Mouse (Mus musculus) fibroblast of lung, adult 2 months (primary cell): ENCODE data around the gene Tmem127.
"Not testable (repeated sequence)": the region's sequence is repeated elsewhere in the genome, so short reads cannot be mapped to it uniquely, and the experiment has no call there.

Experiments used
- DNase-seq: peaks from one replicate; pipeline ENCODE4 v3.0.0-alpha.2; 2011; ENCODE audit warnings: low read depth

Gene Tmem127

DNA sequence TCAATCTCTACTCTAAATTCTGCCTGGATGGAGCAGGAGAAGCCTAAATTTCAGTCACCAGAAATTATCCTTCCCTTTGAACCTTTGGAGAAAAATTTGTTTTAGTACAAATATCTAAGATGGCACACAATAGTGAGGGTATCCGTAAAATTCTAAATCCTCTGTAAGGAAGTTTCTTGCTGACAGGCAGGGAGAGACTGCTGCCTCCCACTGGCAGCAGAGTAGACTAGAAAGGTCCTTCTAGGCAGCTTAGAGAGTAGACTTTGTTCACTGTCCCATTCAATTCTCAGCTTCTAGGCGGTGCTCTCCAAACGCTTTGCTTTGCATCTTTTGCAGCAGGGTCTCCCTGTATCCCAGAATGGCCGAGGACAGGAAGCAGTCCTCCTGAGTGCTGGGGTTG lies 20.1 kb downstream of the Tmem127 start:
- DNase-seq: no peak

DNA sequence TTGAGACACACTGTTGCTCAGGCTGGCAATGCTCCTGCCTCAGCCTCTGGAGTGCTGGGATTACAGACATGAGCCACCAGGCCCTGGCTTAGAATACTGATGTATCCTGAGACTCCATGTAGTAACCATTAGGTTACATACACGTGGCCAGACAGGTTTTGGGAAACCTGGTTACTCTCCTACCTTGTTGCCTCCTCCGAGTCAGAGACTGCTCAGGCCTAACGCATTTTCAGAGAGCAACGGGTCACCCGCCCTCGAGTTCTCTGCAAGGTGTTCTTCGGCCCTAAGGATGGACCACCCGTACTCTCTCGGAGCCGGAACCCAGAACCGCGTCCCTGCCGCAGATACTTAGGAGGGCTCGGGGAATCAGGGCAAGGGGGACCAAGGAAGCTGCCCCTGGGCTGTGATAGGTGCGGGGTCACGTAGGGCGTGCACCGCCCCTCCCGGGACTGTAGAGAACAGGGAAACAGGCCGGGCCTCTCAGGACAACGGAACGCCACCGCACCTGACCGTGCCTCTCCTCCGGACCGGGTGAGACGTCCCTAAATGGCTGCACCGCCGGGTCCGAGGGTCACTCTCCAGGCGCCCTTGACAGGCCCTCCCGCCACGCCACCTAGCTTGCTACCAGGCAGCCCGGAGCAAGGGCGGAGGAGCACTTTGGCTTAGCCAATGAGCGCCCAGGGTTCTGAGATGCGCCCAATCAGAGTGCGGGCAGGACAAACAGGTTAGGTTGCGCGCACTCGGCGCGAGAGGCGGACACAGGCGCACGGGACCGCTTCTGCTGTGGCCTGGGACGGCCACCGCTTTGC lies 22.0 kb downstream of the Tmem127 start, which contains the start of gene Stard7:
Gene Stard7, plus strand, starts transcription at position 728 of the 809 bp plus-strand sequence.
- DNase-seq: peak; percentile 90

DNA sequence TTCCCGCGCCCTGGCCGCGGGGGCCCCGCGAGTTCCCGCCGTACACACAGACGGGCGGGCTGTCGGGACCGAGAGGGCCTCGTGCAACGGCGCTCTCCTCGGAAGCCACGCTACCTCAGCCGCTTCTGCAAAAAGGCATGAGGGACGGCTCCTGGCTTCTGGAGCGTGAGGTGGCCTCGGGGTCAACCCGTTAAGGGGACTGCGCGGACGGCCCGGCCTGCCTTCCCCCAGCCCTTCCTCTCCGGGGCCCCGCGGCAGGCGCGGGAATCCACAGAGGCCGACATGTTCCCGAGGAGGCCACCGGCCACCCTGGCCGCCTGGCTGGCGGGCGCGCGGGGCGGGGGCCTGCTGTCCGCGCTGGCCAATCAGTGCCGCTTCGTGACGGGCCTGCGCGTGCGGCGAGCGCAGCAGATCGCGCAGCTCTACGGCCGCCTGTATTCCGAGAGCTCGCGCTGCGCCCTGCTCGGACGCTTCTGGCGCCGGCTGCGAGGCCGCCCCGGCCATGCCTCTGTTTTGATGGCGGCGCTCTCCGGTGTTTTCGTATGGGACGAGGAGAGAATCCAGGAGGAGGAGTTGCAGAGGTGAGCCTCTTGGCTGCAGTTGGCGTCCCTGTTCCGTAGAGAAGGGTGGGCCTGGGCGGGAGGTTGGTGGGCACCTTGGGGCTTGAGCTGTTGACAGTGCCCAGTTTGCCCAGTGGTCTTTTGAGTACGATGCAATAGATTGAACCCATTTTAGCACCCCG lies 22.8 kb downstream of the Tmem127 start:
- no peak for DNase-seq

DNA sequence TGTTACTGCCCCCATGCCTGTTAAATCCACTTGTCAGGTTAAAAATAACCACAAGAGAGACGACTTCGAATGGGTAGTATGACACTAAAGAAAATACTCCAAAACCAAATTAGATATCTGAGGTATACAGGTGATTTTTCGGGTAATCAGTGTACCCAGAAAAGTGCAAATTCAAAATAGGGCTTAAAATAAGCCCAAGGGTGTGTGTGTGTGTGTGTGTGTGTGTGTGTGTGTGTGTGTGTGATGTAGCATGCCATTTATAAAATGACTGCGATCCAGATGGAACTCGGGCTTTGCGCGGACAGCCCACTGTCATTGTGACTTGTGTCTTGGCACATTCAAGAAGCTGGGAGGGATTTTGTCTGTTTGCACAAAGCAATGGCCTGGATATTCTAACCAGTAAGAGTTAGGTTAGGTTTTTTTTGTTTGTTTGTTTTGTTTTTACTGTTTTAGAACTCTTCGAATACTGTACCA lies 23.4 kb downstream of the Tmem127 start:
- no peak for DNase-seq

DNA sequence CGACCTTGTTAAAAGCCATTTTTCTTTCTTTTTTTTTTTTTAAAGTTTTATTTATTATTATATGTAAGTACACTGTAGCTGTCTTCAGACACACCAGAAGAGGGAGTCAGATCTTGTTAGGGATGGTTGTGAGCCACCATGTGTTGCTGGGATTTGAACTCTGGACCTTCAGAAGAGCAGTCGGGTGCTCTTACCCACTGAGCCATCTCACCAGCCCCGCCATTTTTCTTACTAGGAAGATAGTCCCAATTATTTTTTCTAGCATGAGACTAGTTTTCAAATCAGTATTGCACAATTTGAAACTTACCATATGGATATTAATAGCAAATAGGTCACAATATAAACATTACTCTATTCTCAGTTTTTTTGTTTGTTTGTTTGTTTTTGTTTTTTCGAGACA lies 24.3 kb downstream of the Tmem127 start:
- DNase-seq: not testable (repeated sequence)

DNA sequence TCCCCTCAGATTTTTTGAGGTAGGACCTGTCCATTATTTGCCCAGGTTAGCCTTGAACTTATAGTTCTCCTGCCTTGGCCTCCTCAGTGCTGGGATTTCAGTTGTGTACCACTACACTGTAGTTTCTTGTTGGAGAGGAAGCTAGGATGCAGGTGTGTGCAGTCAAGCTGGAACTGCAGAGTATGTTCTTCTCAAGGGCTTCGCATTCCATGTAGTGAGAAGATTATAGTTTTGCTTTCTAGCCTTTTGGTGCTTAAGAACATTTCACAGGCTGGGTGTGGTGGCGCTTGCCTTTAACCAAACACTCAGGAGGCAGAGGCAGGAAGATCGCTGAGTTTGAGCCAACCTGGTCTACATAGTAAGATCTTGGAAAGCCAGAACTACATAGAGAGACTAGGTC lies 25.1 kb downstream of the Tmem127 start:
- no peak for DNase-seq

DNA sequence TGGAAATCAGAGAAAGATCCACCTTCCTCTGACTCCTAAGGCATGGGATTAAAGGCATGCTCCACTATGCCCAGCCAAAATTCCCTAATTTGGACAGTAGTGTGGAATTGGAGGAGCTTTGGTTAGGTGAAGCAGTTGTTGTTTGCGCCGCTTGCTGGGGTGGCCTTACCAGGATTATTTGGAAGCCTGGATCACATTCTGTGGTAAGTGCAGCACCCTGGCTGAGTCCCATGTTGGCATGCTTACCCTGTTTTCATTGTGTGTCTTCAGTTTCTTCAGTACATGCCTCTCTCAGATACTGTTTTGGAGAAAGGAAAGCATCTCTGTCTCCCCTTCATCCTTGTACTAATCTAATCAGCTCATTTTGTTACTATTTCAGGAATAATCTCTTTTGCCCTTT lies 26.9 kb downstream of the Tmem127 start:
- no peak for DNase-seq

DNA sequence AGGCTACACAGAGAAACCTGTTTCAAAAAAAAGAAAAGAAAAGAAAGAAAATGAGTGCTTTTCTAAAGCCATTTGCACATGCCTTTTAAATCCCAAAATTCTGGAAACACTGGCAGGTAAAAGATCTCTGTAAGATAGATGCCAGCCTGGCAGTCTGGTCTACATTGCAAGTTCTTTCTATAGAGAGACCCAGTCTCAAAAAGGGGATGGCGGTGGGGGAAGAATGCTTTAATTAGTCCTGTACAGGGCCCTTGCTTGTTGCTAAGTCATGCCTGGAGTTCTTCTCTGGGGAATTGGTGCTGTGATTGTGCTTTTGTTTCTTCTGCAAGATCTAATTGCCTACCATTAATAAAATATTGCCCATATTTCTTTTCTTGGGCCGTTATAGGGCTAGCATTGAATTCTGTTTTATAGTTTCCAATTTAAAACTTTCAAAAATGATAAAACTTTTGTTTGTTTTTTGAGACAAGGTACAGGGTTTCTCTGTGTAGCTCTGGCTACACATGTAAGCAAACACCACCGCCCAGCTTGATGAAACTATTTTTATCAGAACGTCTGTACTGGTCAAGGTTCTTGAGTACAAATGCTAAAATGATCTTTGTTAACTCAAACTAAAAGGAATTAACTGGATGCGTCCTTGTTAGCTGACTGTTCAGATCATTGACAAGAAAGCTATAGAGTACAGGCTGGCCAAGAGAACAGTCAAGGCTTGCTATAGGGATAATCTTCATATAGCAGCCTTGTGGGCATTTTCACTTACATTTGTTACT lies 28.0 kb downstream of the Tmem127 start:
- DNase-seq: no peak

DNA sequence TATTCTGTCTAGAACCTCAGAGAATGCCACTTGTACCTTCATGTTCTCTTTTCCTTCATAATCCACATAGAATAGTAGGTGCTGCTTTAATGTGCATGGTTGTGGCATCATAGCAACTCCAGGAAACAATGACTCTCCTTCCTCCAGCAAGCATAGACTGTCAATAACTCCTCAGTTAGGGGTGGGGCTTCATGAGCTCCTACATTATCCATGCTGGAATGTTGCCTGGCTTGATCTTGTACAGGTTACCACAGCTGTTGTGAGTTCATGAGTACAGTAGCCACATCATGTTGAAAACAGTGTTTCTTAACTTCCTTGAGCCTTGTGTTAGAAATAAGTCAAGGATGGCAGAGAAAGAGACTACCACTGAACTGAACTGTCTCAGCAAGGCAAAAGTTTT lies 30.5 kb downstream of the Tmem127 start:
- DNase-seq: no peak

DNA sequence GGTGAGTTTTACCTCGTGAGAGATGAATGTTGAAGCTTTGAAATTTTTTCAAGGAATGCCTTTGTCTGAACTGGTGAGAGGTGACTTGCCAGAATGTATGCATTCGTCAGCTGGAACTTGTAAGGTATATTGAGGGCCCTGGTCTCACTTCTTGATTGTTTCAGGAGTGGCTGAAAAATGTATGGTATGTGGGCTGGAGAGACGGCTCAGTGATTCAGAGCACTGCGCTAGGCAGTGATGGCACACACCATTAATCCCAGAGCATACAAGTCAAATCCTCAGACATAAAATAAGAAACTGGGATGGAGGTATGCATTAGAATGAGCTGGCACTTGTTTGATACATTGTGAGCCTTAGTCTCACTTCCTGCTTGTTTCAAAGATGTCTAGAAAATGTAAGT lies 44.5 kb downstream of the Tmem127 start:
- no peak for DNase-seq

DNA sequence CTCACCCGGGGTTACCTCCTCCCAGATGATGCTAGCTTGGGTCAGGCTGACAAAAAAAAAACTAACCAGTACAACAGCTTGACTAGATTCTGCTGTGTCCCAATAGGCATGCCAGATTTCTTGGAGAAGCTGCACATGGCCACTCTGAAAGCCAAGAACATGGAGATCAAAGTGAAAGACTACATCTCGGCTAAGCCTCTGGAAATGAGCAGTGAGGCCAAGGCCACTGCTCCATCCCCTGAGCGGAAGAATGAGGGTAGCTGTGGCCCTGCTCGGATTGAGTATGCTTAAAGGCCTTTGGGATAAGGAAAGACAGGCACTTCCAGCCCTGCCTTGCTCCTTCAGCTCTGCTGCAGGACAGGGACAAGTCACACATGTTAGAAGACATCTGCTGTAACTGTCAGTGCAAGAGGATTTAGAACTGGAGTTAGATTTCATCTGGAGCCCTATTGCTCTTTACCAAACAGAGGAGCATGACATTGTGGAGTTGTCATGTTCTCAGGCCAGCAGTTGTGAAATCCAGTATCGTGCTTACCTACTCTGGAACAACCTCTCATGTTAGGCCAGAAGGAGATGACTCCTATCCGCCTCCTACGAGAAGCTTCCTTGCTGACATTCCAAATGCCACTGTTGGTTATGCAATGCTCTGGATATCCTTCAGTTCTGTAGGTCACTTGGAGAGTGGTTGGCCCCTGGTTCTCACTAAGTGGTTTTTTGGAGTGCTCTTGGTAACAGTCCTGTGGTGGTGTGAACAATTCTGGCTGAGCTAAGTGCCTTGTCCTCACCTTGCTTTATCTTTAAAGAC lies 49.5 kb downstream of the Tmem127 start:
- no peak for DNase-seq

DNA sequence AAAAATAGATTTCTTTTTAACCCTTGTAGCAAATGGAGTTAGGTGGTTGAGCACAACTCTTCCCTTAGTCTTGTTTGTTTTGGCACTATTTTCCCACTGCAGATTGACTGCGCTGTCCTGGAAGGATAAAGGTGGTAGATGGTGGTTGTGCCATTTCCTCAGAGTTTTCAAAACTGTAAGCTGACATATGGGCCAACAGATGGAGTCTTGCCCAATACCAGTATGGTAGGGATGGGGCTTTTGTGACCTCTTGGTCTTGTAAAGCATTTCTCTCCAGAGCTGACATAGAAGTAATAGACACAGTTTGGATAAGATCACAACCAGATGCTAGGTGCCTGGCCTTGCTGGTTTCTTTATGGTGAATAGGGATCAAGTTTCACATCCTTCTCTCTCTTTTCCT lies 50.3 kb downstream of the Tmem127 start:
- DNase-seq: no peak

DNA sequence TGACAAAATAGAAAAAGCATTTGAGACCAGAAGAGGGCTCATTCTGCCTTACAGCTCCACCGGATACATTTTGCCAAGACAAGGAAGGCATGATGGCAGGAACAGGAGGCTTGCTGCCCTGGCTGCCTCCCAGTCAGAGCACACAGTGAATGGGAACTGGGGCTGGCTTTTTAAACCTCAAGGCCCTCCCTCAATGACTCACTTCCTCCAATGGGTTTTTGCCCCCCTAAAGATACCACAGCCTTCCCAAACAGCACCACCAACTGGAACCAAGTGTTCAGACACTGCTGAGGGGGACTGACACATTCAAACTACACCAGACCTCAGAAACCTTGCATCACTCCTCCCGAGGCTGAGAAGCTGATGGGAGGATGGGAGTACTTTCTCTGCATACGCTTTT lies 53.0 kb downstream of the Tmem127 start:
- DNase-seq: no peak

DNA sequence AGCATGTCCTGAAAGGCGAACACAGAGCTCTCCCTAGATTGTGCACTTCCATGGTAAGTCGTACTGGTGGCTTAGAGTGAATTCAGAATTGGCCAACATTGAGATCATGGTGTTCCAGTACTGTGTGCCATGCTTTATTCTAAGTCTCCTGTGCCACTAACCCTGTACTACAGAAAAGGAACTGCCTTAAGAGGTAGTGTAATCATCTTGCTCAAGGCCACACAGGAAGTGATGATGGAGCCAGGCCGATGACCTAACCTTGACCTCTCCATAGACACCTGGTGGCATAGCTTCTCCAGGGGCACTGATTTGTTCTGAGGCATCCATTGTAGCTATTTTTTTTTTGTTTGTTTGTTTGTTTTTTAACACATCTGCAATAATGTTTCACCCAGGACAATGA lies 54.2 kb downstream of the Tmem127 start:
- no peak for DNase-seq

DNA sequence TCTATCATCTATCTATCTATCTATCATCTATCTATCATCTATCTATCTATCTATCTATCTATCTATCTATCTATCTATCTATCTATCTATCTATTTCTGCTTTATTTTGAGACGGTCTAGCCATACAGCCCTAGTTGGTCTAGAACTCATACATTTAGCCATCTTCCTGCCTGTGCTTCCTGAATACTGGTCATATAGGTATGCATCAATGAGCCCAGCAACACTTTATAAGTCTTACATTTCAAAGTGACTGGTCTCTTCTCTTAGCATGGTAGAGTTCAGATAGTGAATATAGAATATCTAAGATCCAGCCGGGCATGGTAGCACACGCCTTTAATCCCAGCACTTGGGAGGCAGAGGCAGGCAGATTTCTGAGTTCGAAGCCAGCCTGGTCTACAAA lies 56.5 kb downstream of the Tmem127 start:
- DNase-seq: not testable (repeated sequence)

DNA sequence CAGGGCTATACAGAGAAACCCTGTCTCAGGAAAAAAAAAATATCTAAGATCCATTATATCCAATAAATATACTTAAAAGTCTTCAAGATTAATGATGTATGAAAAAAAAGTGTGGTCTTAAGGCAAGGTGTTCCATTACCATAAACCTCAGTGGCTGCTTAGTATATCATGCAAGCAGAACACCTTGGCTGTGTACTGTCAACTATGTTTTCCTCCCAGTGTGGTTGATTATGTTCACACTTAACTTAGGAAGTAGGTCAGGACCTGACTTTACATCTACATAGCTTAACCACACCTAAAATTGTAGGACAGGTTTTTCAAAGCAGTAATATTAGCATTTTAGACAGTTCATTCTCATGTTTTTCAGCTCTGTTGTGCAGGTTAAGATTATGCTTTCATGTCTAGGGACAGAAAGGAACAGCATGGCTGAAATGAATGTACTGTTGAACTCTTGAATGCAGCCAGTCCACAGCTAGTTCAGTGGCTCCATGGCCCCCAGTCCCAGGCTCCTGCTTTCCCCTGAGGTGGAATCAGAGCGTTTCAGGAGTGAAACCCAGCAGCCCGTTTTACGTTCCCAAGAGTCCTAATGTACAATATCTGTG lies 57.0 kb downstream of the Tmem127 start:
- DNase-seq: no peak

DNA sequence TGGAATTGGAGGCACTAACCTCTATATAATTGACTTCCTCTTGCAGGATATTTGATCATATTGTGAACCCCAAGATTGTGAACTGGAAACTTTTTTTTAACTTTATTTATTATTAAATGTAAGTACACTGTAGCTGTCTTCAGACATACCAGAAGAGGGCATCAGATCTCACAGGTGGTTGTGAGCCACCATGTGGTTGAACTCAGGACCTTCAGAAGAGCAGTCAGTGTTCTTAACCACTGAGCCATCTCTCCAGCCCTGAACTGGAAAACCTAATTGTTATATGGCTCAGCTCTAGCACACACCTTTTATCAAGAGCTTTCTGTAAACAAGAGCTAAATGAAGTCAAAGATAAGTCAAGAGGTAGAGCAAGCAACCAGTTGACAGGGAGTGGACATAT lies 58.4 kb downstream of the Tmem127 start:
- no peak for DNase-seq

DNA sequence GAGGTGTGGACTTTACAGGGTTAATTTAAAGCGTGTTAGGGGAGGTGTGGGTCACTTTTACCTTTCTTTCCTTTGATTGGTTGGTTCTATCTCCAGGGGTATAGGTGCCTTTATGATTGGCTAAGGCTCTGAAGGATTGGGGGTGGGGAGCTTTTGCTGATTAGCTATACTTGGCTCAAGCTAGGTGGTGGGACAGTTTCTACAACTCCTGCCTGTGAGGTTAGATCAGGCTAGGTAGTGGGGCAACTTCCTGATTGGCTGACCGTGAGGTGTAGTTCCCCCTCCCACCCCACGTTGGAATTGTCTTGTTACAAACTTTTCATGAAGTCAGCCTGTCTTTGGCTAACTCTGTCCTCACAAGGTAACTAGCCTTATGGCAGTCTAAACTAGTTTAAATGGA lies 59.5 kb downstream of the Tmem127 start:
- DNase-seq: no peak

DNA sequence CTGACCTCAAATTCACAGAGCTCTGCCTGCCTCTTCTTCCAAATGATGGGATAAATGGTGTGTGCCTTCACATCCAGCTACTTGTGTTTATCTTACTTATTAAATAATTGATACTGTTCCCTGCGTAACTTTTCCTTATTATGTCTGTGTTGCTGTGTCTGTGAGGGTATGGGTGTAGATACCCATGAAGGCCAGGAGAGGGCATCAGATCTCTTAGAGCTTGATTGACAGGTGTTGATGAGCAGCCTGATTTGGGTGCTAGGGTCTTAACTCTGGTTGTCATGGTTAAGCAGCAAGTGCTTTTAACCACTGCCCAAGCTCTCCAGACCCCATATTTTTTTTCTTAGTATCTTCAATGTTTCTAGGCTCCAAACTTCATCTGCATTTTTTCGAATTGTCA lies 61.0 kb downstream of the Tmem127 start:
- no peak for DNase-seq

DNA sequence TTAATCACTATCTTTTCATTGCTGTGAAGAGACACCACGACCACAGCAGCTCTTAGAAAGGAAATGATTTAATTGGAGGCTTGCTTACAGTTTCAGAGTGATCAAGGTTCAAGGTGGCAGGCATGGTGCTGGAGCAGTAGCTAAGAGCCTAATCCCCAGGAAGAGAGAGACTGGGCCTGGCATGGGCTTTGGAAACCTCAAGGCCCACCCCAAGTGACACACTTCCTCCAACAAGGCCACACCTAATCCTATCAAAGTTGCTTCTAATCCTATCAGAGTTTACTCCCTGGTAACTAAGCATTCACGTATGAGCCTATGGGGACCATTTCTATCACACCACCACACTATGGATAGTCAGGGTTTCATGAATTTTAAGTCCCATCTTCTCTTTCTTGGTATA lies 62.5 kb downstream of the Tmem127 start:
- no peak for DNase-seq

DNA sequence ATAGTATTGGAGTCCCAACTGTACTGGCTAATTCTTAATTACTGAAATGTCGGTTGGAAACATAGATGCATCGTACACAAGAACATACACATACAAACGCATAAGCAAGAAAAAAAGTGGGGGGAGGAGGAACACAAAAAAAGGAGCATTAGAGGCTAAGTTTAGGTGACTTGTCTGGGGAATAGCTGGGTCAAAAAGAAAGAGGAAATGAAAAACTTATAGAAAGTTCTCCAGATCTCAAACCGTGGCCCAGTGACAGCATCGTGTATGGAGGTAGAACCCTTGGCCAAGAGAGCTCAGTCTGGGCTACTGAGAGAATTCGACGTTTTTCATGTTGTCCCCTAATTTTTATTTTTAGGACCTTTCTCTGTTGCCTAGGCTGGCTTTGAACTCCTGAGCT lies 63.0 kb downstream of the Tmem127 start:
- no peak for DNase-seq
